Mouse (Mus musculus): ENCODE results near the gene Nars2. TPM values are rescaled to one million over a fixed set of nuclear protein-coding genes. Genes with fewer than 3 reads are reported as not detected.

Nars2 gene
- total RNA-seq, 1 experiment from 2014 or later: 9.4 TPM

Other genes with a start within 250 kb of the Nars2 start
- 12.6 and 16.8 TPM in 2 replicates for gene Gab2, start 130.1 kb downstream of the Nars2 start, total RNA-seq (2017)

All from common myeloid progenitor, adult 5-6 weeks (primary cell).